Mouse (Mus musculus): ENCODE measurements around the gene Tbx3.

GRCm38 (mm10) chr5:119704900-119705299 lies 34.4 kb downstream of the Tbx3 start:
- TF ChIP-seq CTCF (IDR thresholded peaks at IDR 0.05; ENCODE audit: low read depth) (peak; percentile 12; the same call in 1 of the 2 replicates), EP300 (optimal IDR thresholded peaks at IDR 0.05) (no peak)

Measured in stomach, postnatal 0 days (tissue).